Mouse (Mus musculus): ENCODE data around the gene Slc13a4.

DNA sequence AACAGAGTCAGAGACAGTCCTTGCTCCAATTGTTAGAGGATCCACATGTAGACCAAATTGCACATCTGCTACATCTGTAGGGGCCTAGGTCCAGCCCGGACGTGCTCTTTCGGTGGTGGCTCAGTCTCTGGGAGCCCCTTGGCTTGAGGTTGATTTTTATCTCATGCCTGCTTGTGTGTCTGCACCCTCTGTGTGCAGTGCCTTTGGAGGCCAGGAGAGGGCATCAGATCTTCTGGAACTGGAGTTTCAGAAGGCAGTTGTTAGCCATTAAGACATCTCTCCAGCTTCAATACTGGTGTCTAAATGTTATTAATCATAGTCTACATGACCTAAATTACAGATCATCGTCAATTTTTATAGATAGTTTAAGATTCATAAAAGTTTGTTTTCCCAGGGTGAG is 64.7 kb downstream of the Slc13a4 start:
- TF ChIP-seq CTCF (IDR thresholded peaks at IDR 0.05; ENCODE audit: control insufficient read depth, insufficient read depth, insufficient read length) = no peak
- no peak for TF ChIP-seq MYOD1 (IDR thresholded peaks at IDR 0.05; ENCODE audit: control insufficient read depth, insufficient read length, low read depth)
- TF ChIP-seq MYOG (IDR thresholded peaks at IDR 0.05; ENCODE audit: control insufficient read depth, extremely low read depth, insufficient read length) = no peak
- TF ChIP-seq MAX (IDR thresholded peaks at IDR 0.05) = no peak
- no peak for TF ChIP-seq USF1 (IDR thresholded peaks at IDR 0.05; ENCODE audit: low read depth)
- TF ChIP-seq CEBPB (IDR thresholded peaks at IDR 0.05; ENCODE audit: low read depth) = no peak
- no peak for TF ChIP-seq FOSL1 (IDR thresholded peaks at IDR 0.05; ENCODE audit: insufficient read depth, low read length, poor library complexity, severe bottlenecking)

Data from C2C12 (cell line).